Mouse (Mus musculus) ES-CJ7 (cell line): Measurements from ENCODE around the gene Card19.

Experiments
- DNase-seq: peaks from one replicate; pipeline ENCODE4 v3.0.0; 2011; ENCODE audit warnings: low read depth, low spot score

Card19 gene

DNA sequence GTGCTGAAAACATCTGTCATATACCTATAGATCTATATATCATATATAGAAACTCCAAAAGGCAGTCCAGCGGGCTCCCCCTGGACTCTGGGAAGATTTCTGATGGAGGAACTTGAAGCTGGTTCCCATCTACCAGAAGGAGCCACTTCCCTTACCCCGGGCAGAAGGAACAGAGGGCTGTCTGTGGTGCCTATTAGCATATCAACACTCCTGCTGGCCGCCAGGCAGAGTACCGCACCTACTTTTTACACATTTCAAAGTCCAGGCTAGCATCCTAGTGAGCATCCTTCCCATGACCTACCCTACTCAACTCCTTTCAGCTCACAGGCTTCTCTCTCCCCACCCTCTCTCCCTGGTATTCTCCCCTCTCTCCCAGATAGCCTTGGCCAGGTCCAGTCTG lies 9.8 kb upstream of the Card19 start:
- peak; percentile 51 for DNase-seq

DNA sequence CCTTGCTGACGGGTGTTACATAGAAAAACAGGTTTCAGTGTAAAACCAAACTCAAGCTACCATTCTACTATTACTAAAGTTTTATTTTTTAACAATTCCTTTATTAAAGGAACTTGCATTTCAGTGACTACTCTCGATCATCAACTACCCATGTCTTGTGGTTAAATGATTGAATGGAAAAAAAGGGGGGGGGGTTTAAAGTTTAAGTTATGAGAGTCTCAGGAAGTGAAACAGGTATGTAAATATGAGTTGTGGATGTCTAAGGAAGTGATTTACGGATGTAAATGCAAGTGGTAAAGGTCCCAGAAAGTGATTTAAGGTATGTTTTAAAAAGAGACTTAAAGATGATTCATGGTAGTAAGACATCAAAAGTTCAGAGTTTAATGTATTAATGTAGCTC lies 9.3 kb upstream of the Card19 start:
- DNase-seq: no peak

DNA sequence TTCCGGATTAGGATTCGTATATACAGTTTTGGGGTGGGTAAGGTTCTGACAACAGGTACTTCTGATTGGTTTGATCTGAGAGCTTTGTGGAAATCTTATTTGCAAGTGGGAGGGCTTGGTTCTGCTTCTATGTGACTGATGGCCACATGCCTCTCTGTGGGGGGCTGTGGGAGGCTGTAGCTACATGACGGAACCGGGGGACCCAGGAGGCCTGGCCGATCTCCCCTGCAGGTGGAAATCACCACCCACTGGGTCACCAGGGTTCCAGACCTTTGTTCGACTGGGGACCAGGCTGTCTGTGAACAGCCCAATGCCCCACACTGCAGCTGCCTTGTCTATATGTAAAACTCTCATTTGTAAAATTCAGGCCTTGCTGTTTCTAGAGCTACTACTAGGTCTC lies 8.9 kb upstream of the Card19 start:
- no peak for DNase-seq

DNA sequence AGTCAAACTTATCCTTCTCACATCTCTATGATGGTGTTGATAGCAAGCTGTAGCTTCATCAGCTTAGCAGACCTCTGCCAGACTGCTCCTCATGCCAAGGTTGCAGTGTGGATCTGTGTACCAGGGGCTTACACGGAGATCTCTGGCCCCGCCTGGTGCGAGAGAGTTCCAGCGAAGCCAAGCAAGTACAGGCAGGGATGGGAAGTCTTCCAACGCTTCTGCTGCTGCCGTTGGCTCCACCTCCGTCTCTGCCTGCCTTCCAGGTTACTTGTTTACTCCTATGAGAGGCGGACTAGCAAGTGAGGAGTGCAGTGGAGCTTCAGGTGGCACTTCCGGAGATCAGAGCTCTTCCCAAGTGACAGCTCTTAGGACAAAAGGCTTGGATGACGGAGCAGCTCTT lies 8.5 kb upstream of the Card19 start:
- DNase-seq: peak; percentile 28

DNA sequence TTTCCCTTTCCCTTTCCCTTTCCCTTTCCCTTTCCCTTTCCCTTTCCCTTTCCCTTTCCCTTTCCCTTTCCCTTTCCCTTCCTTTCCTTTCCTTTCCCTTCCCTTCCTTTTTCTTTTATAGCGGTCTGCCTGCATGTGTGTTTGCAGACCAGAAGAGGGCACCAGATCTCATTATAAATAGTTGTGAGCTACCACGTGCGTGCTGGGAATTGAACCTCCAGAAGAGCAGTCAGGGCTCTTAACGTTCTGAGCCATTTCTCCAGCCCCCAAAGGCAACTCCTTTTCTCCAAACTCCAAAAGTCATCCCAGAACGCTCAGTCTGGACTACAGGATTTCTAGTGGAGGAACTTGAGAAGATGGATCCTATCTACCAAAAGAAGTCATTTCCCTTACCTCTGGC lies 5.1 kb upstream of the Card19 start:
- peak; percentile 70 for DNase-seq

DNA sequence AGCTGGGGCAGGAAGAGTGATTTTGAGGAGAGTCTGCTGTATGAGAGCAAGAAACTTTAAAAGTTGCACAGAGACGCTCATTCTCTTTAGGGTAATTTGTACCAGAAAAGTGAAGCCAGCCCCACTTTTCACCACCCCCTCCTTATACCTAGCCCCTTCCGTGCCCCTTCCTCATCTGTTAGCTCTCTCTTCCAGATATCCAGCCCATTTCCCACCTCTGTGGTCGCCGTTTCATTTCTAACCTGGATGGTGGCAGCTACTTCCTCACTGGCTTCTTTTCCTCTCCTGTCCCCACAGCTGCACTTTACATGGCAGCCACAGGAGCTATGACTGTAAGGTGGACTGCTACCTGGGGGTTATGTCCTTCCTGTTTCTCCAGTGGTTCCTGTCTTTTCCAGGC lies 3.5 kb upstream of the Card19 start:
- DNase-seq: no peak

DNA sequence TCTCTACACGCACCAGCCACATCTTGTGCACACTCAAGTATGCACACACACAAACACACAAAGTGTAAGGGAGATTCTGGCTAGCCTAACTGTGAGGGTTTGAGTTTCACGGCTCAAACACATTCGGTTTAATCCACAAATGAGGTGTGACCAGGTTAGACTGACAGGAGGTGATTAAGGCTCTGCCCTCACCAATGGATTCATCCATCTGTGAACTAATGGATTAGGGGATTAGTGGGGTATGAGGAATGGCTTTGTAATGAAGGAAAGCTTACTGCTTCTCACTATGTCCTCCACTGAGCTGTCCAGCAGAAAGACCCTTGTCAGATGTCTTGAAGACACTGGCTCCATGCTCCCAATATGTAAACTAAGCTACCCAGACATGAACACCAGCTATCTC lies 2.8 kb upstream of the Card19 start:
- no peak for DNase-seq

DNA sequence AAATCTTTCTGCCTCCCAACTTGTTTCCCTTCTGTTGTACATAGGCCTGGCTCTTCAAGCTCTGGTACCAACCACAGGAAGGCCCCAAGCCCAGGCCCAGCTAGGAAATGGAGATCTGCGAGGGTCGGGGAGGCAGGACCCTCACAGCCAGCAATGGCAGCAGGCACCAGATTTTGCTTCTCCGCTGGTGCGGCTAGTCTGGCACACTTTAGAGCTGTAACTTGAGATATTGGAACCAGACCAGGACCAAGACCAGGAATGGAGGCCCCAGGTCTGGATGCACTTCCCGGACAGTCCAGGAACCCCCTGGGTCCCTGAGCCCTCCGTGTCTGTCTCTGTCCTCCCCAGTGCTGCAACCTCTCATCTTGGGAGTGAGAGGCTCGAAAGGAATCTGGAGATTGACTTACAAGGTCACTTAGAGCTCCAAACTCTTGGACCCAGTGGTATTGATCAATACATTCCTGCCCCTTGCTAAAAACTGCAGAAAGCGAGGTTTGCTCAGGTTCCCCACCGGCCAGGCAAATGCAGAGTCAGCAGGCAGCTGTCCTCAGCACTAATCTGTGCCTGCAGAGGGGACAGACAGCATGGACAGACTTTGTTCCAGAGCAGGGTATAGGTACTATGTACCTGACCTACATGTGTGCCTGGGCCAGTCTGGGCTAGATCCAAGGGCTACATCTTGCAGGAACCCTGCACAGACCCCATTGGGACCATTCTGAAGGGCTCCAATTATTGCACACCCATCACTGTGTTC lies 1.1 kb upstream of the Card19 start:
- no peak for DNase-seq

DNA sequence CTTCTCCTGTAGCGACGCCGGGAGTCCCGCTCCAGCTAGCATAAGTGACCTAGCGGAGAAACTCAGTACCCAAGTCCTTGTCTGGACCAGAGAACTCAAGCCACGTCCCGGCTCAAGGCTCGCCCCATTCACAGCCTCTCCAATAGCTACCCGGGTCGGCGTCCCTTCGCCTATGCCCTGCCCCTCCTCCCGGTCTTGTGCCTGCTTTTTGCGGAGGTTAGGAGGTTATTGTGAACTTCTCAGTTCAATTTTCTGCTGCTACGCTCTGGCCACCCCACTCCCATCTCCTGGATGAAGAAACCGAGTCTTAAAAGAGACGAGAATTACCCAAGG lies 349 bp upstream of the Card19 start:
- no peak for DNase-seq

DNA sequence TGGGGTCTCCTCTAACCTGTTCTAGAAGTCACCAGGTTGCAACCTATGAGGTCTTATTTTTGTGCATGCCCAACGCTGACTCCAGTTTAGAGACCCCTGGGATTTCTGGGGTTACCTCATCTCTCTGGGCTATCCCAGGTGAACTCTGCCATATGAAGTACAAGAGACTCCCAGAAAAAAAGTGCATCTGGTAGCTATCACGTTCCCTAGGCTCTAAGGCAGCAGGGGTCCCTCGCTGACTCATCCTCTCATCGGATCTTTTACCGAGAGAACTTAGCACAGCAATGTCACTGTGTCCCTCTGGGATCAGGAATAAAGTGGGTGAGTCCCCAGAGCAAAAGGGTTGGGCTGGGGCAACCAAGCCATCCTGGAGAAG lies 721 bp downstream of the Card19 start:
- DNase-seq: no peak

DNA sequence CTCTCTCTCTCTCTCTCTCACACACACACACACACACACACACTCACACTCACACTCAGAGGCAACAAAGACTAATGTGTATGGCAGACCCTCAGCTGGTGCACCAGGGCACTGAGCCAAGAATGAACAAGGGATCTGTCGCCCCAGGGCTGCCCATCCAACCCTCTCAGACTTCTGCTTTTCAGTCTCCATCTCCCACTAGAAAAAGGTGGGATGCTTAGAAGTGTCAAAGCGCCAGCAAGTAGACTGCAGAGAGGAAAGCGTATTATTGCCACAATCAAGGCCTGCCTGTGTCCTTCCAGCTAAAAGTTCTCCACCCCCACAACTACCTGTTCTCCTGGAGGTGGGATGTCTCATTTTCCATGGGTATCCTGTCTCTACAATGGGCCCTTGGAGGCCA lies 1.4 kb downstream of the Card19 start:
- no peak for DNase-seq

DNA sequence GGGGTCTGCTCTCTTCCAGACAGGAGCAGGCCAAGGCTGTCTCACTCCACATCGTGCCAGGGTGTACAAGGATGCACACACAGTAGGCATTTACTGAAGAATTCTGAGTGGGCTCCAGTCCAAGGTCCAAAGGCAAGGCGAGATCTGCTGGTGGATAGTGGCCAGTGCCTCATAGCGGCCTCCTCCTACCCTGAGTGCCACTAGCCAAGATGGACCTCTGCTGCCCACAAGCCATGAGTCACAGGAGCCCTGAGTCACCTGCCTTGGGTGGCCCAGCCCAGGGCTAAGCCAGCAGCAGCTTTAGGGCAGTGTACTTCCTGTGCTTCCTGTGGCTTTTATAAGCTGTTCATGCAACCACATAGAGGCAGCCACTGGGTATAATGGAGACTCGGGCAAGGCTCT lies 2.3 kb downstream of the Card19 start:
- DNase-seq: no peak

DNA sequence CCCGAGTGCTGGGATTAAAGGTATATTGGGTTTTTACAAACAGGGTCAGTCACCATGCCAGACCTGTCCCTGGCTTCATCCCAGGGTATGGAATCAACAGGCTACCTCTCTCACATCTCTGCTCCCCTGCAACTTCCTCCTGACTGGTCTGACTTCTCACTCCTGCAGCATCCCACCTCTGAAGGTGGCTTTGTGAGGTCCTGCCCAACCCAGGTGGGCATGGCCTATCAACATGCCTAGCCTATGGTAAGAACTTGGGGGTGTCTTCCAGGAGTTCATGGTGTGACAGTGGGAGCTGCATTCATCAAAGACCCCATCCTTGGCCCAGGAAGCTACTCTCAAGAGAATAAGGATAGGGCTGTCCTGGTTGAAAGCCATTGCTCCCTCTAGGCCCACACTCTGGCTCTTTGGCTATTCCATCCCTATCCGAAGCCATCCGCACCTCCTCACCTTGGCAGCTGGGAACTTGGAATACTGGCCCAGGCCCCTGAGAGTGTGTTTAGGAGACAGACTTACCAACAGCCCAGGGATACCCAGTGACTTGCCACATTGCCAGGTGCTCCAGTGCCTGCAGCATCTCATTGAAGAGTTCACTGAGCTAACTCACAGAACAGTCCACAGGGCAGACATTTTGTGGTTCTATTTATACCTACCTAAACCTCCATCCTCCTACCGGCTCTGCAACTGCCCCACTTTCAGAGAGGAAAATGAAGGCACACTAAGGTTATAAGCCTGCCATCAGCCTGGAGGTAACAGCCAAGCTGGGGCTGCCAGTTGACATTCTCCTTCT lies 2.9 kb downstream of the Card19 start:
- no peak for DNase-seq

DNA sequence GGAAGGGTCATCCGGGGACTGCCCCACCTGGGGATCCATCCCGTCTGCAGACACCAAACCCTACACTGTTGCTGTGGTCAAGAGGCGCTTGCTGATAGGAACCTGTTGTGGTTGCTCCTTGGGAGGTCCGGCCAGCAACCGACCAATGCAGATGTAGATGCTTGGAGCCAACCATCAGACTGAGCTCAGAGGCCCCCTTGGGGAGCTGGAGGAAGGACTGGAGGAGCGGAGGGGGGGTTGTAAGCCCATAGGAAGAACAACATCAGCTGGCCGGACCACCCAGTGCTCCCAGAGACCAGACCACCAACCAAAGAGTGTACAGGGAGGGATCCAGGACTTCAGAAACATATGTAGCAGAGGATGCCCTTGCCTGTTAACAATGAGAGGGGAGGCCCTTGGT lies 6.5 kb downstream of the Card19 start:
- DNase-seq: no peak

DNA sequence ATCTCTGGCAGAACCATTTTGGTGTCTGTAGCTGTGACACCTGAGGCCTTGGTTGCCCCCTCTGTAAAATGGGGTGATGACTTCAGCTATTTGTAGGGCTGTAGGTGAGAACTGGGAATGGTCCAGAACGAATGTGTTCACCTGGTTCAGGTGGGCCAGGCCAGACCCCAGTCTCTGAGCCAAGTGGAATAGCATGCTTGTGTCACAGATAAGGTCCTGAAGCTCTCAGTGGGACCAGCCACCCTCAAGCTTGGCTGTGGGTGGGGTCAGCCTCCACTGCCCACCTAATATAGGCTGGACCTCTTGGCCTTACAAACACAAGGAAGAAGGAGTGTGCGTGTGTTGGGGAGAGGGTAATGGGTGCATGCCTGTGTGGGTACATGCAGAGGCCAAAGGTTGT lies 9.5 kb downstream of the Card19 start:
- DNase-seq: no peak

DNA sequence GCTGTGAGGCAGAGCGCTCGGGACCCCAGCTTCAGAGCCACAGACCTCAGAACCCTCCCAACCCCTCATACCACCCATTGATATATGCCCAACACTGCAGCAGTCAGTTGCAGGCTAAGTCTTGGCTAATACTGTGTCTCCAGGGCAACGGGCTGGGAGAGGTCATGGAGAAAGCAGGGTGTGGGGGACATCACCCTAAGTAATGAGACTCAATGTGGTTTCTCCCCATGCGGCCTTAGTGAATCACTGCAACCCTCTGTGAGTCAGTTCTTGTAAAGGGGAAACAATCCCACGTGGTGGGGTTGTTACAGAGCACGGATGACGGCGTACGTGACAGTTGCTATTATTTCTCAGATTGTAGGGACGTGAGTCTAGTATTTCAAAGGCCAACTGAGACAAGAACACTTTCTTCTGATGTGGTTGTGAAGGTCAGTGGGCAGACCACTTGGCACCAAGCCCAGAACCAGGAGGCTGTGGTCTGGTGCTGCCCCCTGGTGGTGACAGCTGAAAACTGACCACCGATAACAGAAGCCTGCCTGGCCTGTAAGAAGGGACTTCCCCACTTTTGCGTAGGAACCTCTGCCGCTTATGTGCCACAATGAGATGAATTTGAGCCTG lies 10.3 kb downstream of the Card19 start:
- peak; percentile 68 for DNase-seq

DNA sequence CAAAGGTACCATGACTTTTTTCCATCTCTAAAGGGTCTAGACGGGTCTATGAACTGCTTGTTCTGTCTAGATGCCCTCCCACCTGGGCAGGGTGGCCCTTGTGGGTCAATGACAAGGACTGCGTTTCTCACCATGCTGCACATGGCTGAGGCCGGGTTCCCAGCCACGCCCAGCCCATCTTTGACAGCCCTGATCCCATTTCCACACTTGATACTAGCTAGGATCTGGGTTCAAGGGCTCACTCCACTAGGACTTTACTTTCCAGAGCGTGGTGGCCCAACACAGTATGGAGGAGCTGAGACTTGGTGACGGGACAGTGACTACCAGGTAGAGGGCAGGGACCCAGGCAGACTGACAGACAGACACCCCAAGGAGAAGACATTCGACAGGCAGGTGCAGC lies 13.3 kb downstream of the Card19 start:
- DNase-seq: no peak

DNA sequence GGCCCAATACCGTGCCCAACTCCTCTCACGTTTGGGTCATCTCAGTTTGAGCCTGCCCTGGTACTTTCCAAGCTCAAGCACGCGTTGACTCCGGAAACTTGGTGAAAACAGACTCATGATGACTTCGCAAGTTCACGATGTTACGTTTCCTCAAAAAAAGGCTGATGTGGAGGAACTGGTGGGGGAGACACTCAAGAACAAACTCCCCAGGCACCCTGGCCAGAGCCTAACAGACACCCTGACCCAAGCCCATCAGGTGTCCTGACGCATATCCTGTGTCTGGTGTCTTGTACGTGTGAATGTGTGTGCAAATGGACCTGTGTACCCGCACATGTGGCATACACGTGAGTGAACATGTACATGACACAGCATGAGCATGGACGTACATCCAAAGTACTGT lies 15.1 kb downstream of the Card19 start:
- DNase-seq: no peak

DNA sequence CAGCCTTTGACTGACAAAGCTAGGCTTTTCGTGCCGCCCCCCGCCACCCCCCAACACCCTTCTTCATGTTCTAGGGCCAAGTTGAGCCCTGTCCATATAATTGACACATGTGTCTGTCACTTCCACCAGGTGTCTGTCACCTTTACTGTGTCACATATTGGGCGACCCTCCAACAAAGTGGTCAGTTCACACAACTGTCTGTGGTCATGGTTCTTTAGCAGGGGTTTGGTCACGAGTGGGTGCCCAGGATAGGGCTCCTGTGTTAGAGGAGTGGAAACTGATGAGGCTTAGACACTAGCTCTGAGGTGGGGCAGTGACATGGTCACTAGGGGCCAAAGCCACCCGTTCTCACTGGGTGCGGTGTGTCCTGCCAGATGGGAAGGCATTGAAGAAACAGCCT lies 15.9 kb downstream of the Card19 start:
- no peak for DNase-seq

DNA sequence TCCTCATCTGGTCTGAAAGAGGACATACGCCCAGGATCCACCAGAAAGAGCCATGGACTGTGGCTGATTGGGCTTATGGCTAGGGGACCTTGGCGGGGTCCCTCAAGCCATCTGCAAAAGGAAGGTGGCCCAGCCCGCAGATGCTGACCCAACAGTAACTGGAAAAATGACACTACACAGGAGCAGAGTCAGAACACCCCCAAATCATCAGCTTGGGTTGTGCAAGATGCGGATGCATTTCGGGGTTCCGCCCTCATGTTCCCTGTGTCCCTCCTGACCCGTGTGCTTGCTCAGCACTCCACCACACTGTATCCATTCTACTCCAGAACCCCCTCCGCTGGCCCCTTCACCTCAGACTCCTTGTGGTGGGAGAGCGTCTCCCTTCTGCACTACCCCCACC lies 17.1 kb downstream of the Card19 start:
- DNase-seq: no peak

DNA sequence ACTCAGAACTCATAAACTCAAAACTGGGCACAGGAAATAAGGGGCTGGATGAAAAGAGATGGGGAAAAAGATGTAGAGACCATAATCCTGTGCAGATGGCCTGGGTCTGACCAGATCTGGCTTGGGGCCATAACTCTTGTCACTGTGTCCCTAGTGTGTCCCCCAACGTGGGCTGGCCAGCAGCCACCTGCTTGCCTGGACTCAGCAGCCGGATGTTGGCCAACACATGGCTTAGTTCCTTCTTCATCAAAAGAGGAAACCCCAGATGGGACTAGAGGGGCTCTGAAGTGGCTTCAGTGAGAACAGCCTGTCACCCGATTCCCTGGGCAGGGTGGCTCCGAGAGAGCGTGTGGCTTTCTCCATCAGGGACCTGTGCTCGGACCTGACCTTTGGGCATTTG lies 19.1 kb downstream of the Card19 start:
- no peak for DNase-seq

DNA sequence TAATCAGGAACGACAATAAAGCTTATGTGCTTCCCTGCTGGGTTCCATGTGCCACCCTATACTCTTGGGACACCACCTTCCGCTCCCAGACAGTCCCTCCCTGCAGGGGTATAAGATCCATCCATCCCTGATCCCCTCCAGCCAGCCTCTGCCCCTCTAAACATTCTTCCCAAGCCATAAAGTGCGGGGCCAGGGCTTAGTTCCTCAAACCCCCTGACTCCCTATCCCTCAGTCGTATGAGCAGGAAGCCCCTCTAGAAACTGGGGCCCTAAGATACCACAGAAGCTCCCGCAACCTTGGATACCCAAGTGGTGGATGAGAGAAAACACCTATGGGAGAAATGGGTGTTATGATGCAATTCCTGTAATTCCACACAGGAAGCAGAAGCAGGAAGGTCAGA lies 19.6 kb downstream of the Card19 start:
- no peak for DNase-seq

DNA sequence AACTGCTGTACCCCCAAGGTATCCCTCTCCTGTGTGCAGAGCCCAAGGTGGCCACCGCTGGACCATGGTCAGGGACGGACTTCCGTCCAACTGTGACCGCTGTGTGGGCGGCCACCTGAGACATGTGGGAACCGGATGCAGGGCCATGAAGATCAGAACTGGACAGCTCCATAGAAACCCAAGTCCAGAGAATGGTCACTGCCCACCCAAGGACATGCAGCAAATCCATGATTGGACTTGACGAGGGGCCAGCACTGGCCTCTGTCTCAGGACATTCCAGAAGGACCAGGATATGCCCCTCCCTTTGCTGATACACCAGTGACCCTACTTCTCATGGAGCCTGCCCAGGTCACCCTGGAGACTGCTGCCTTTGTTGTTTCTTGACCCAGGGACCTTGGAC lies 20.2 kb downstream of the Card19 start:
- no peak for DNase-seq
